Mouse (Mus musculus) lung, adult 2 months (tissue): ENCODE data around the gene D6Ertd527e.

Source experiments
- CTCF ChIP-seq: fragments of 200-500 bp; IDR thresholded peaks from 2 replicates; pipeline ENCODE4 v1.5.1; 2011; ENCODE audit warnings: mild to moderate bottlenecking, low read length, control low read depth; ENCODE audit not compliant: insufficient read depth
- POLR2A ChIP-seq: fragments of 200-500 bp; IDR thresholded peaks from 2 replicates; pipeline ENCODE4 v1.6.1; 2011; ENCODE audit warnings: low read depth, mild to moderate bottlenecking, control low read depth, low read length, borderline replicate concordance; ENCODE audit errors: extremely low read depth

- no peak for TF ChIP-seq CTCF
- no peak for TF ChIP-seq POLR2A
Measured at GRCm38 (mm10) chr6:87059754-87060153, 44.8 kb upstream of the D6Ertd527e start.
